Mouse (Mus musculus): ENCODE results near the gene Atf7ip2. TPM values are rescaled to one million over a fixed set of nuclear protein-coding genes. Genes with fewer than 3 reads are reported as not detected.

Atf7ip2 gene
- total RNA-seq, 2 experiments from 2014 or later = not detected

- DNase-seq (ENCODE audit: low spot score in 2 of 2) = no peak
These were observed 95.6 kb downstream of the Atf7ip2 start for GRCm38 (mm10) chr16:10288115-10288514.

- no peak for DNase-seq (ENCODE audit: low spot score in 2 of 2)
These were observed 105.5 kb downstream of the Atf7ip2 start for GRCm38 (mm10) chr16:10297696-10298644.

GRCm38 (mm10) chr16:10299637-10300036 is 107.1 kb downstream of the Atf7ip2 start:
- DNase-seq (ENCODE audit: low spot score in 2 of 2) = no peak

GRCm38 (mm10) chr16:10300231-10301186 is 108.0 kb downstream of the Atf7ip2 start:
- no peak for DNase-seq (ENCODE audit: low spot score in 2 of 2)

Small RNA genes within 50 kb of the gene (microRNA-seq; reads per million reads assigned to microRNA genes)
- gene Gm22932 = 0 reads per million in 2 experiments

Other genes starting within 250 kb of the Atf7ip2 start
- 100 to 1,000 TPM; 273 to 305 TPM for gene Grin2a, start 197.2 kb upstream of the Atf7ip2 start, total RNA-seq (2021)
- not detected for gene Rpl39l, start 22.5 kb upstream of the Atf7ip2 start, total RNA-seq (2021)
- 10 to 100 TPM; 25.0 to 30.9 TPM for gene Emp2, start 121.3 kb downstream of the Atf7ip2 start, total RNA-seq (2021)
- gene Tekt5, start 202.8 kb downstream of the Atf7ip2 start, total RNA-seq (2021) = 1 to 10 TPM; 2.3 to 4.2 TPM
- gene Nubp1, start 219.2 kb downstream of the Atf7ip2 start, total RNA-seq (2021) = 10 to 100 TPM; 13.4 to 14.9 TPM

Measured in layer of hippocampus, postnatal 14 days (tissue).